Mouse (Mus musculus): ENCODE data around the gene Atg16l2. TPM values are rescaled to one million over a fixed set of nuclear protein-coding genes. Genes with fewer than 3 reads are reported as not detected.

The Atg16l2 gene
- polyA plus RNA-seq, 1 experiment from 2014 or later = 23.0 TPM

DNA sequence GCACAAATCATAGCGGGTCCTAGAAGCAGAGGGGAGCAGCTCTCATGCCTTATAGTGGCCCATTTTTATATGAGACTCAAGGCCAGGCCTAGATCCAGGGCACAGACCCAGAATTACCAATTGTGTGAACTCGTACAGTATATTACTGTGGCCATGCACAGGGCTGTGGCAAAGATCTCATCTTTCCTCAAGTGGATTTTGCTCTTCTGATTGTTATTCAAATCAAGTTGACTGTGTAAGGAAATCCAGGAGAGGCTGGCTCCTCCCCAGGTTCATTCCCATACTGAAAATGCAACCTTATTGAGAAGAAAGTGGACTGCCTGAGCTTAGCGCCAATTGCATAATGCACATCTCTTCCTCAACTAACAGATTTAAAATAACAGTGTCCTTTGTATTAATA, 19.3 kb downstream of the Atg16l2 start:
- peaks cover 82% of the 10 kb centered on the region for H3K36me3 ChIP-seq
- 96% methylated on average over 3 of the region's 3 CpGs for WGBS

GRCm38 (mm10) chr7:101272466-101273160, 29.4 kb downstream of the Atg16l2 start:
- peaks cover 50% of the 10 kb centered on the region for H3K36me3 ChIP-seq
- no peaks in the 10 kb centered on the region for H3K9me3 ChIP-seq (replicated peaks)
- no peak overlapping the region for H3K27ac ChIP-seq
- WGBS = 90% methylated on average over 8 of the region's 8 CpGs
- no peak for DNase-seq (ENCODE audit: low spot score)
- H3K4me3 ChIP-seq = no peak overlapping the region
- H3K4me1 ChIP-seq = no peaks in the 10 kb centered on the region
- no peaks in the 10 kb centered on the region for H3K27me3 ChIP-seq (ENCODE audit: low read depth, poor library complexity, severe bottlenecking)

More for the DNA sequence above, 19.3 kb downstream of the Atg16l2 start:
- no peak overlapping the region for H3K27ac ChIP-seq
- no peaks in the 10 kb centered on the region for H3K4me1 ChIP-seq
- H3K9me3 ChIP-seq (replicated peaks) = no peaks in the 10 kb centered on the region
- no peak for DNase-seq (ENCODE audit: low spot score)
- H3K4me3 ChIP-seq = no peak overlapping the region
- H3K27me3 ChIP-seq (ENCODE audit: low read depth, poor library complexity, severe bottlenecking) = no peaks in the 10 kb centered on the region

DNA sequence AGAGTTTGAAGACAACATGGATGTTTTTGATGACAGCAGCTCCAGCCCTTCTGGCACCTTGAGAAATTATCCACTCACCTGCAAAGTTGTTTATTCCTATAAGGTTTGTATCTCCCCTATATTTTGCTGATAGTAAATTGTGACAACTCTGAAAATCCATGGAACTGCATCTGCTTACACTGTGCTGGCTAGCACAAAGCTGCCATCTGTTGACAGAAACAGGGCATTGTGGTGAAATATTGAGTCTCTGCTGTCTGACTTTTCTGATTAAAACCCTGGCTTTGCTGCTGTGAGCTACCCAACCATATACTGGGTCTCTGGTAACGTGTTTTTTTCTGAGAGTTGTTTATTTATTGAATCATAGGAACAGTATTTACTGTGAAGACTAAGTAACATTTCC, 30.4 kb downstream of the Atg16l2 start:
- Histone ChIP-seq H3K4me1 (no peaks in the 10 kb centered on the region), H3K9me3 (replicated peaks) (no peaks in the 10 kb centered on the region), H3K27me3 (ENCODE audit: low read depth, poor library complexity, severe bottlenecking) (no peaks in the 10 kb centered on the region), H3K4me3 (no peak overlapping the region), H3K27ac (no peak overlapping the region), H3K36me3 (peaks cover 42% of the 10 kb centered on the region)
- WGBS = 80% methylated on average over 1 of the region's 1 CpGs
- no peak for DNase-seq (ENCODE audit: low spot score)

DNA sequence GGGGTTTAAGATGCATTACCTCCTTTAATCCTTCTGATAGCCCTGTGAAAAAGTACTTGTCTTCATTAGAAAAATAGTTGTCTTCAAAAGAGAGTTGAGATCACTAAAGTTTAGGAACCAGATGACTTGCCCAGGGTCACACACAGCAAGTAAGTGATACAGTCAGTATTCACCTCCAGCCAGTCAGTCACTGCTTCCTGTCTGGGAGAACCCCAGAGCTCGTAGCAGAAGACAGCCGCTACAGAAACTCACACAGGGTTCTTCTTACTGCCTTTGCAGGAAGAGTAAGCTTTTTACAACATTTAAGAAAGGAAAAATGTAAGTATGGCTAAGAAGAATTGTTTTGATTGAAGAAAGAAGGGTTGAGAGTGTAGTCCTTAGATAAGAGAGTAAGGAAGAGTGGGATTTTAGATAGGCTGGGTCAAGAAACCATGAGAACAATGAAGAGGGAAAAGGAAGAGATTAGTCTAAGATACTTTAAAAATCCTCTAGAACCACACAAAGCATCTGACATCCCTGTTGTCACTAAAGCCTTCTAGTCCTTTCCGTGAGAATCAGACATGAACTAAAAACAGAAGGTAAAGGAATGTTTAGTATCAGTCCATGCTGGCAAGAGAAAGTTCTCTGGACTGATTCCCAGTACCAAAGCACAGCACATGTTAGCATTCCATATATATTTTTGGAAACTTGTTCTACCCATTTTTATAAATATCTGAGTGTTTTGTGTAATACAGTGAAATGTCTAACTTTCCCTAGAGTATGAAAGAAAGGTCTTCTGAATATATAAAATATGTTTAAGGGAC, 34.4 kb downstream of the Atg16l2 start:
- Histone ChIP-seq H3K36me3 (peaks cover 32% of the 10 kb centered on the region), H3K27me3 (ENCODE audit: low read depth, poor library complexity, severe bottlenecking) (no peaks in the 10 kb centered on the region), H3K9me3 (replicated peaks) (no peaks in the 10 kb centered on the region), H3K27ac (no peak overlapping the region), H3K4me3 (no peak overlapping the region), H3K4me1 (no peaks in the 10 kb centered on the region)
- 77% methylated on average over 3 of the region's 3 CpGs for WGBS
- DNase-seq (ENCODE audit: low spot score) = no peak

DNA sequence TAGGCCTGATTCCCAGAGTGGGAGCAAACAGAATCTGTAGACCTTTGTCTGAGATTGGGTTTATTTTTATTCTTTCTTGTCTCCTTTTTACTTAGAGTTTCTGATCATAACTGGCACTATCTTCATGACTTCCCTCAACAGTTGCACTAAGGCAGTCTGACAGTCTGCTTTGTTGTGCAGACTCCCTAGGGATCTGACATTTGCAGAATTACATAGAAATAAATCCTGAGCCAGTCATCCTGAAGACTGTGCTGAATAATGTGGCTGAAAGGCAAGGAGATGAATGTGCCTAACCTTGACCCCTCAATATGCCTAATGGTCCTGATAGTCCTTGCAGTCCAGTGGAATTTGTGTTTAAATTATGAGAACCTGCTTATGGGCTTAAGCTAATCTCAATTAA, 38.5 kb downstream of the Atg16l2 start:
- no peaks in the 10 kb centered on the region for H3K27me3 ChIP-seq (ENCODE audit: low read depth, poor library complexity, severe bottlenecking)
- peaks cover 44% of the 10 kb centered on the region for H3K36me3 ChIP-seq
- H3K4me3 ChIP-seq = no peak overlapping the region
- H3K4me1 ChIP-seq = no peaks in the 10 kb centered on the region
- DNase-seq (ENCODE audit: low spot score) = no peak
- H3K27ac ChIP-seq = no peak overlapping the region
- no peaks in the 10 kb centered on the region for H3K9me3 ChIP-seq (replicated peaks)

- H3K36me3 ChIP-seq = peaks cover 46% of the 10 kb centered on the region
- H3K9me3 ChIP-seq (replicated peaks) = no peaks in the 10 kb centered on the region
- WGBS = 89% methylated on average over 4 of the region's 4 CpGs
- H3K27ac ChIP-seq = no peak overlapping the region
- no peak overlapping the region for H3K4me3 ChIP-seq
- no peak for DNase-seq (ENCODE audit: low spot score)
- no peaks in the 10 kb centered on the region for H3K4me1 ChIP-seq
- no peaks in the 10 kb centered on the region for H3K27me3 ChIP-seq (ENCODE audit: low read depth, poor library complexity, severe bottlenecking)
Observed at GRCm38 (mm10) chr7:101261941-101262546, 40.0 kb downstream of the Atg16l2 start.

DNA sequence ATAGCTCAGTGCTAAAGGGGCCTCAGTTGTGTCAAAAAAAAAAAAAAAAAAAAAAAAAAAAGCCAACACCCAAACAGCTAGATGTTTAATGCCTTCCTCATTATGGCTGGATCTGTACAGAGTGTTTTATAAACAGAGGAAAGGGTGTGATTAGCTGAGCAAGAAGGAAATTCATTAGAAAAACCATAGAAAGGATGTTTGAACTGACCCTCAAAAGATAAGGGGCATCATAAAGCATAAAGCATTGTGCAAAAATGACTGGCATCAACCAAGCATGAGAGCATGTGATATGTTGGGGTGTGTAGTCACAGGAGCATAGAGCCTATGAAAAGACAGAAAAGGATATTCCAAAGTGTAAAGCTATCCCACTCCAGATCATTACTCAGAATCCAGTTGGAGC, 43.6 kb downstream of the Atg16l2 start:
- no peak overlapping the region for H3K27ac ChIP-seq
- H3K36me3 ChIP-seq = peaks cover 67% of the 10 kb centered on the region
- H3K9me3 ChIP-seq (replicated peaks) = no peaks in the 10 kb centered on the region
- no peaks in the 10 kb centered on the region for H3K27me3 ChIP-seq (ENCODE audit: low read depth, poor library complexity, severe bottlenecking)
- H3K4me1 ChIP-seq = no peaks in the 10 kb centered on the region
- no peak for DNase-seq (ENCODE audit: low spot score)
- no peak overlapping the region for H3K4me3 ChIP-seq

DNA sequence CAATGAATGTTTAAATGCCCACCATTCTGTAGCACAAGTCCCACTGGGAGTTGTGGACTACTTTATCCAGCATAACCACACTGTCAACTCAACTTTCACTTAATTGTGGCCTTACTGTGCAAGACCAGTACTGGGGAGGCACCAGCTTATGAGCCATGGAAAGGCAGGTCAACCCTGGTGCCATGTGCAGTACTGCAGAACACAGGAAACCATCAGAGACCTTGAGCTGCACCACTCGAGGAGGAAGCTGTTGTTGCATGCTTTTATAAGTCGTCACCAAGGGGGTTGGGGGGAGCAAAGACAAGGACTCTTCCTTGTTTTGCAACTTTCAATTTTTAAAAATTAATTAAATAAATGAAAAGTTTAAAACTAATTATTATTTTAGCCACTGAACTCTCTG, 49.0 kb downstream of the Atg16l2 start:
- Histone ChIP-seq H3K4me1 (no peaks in the 10 kb centered on the region), H3K36me3 (peaks cover 46% of the 10 kb centered on the region)
- 74% methylated on average over 2 of the region's 2 CpGs for WGBS

GRCm38 (mm10) chr7:101249173-101249572, 52.9 kb downstream of the Atg16l2 start:
- no peak for DNase-seq (ENCODE audit: low spot score)
- Histone ChIP-seq H3K4me3 (no peak overlapping the region), H3K9me3 (replicated peaks) (no peaks in the 10 kb centered on the region), H3K4me1 (no peaks in the 10 kb centered on the region), H3K27me3 (ENCODE audit: low read depth, poor library complexity, severe bottlenecking) (no peaks in the 10 kb centered on the region), H3K36me3 (peaks cover 29% of the 10 kb centered on the region), H3K27ac (no peak overlapping the region)
- 88% methylated on average over 2 of the region's 2 CpGs for WGBS

More for the DNA sequence above, 49.0 kb downstream of the Atg16l2 start:
- Histone ChIP-seq H3K4me3 (no peak overlapping the region), H3K27me3 (ENCODE audit: low read depth, poor library complexity, severe bottlenecking) (no peaks in the 10 kb centered on the region), H3K27ac (no peak overlapping the region), H3K9me3 (replicated peaks) (no peaks in the 10 kb centered on the region)
- no peak for DNase-seq (ENCODE audit: low spot score)

DNA sequence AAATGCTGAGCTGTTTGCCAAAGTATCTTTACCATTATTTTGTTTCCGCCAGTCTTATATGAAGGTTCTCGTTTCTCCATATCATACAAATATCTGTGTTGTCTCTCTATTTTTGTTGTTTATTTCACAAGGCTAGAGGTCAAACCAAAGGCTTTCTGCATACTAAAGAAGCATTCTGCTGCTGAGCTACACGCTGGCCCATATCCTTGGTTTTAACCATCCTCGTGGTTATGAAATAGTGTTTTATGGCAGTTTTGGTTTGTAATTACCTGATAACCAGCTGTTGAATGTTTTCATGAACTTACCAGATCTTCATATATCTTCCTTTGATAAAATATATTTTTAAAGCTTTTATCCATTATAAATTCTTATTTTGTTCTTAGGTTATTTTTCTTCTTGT, 53.3 kb downstream of the Atg16l2 start:
- Histone ChIP-seq H3K27me3 (ENCODE audit: low read depth, poor library complexity, severe bottlenecking) (no peaks in the 10 kb centered on the region), H3K4me1 (no peaks in the 10 kb centered on the region), H3K36me3 (peaks cover 26% of the 10 kb centered on the region), H3K27ac (no peak overlapping the region), H3K4me3 (no peak overlapping the region), H3K9me3 (replicated peaks) (no peaks in the 10 kb centered on the region)
- no peak for DNase-seq (ENCODE audit: low spot score)
- 93% methylated on average over 4 of the region's 4 CpGs for WGBS

- no peak for DNase-seq (ENCODE audit: low spot score)
- Histone ChIP-seq H3K36me3 (peaks cover 16% of the 10 kb centered on the region), H3K27ac (no peak overlapping the region), H3K4me3 (no peak overlapping the region), H3K27me3 (ENCODE audit: low read depth, poor library complexity, severe bottlenecking) (no peaks in the 10 kb centered on the region), H3K9me3 (replicated peaks) (no peaks in the 10 kb centered on the region), H3K4me1 (no peaks in the 10 kb centered on the region)
- 89% methylated on average over 8 of the region's 8 CpGs for WGBS
Observed at GRCm38 (mm10) chr7:101236712-101237473, 65.2 kb downstream of the Atg16l2 start.

DNA sequence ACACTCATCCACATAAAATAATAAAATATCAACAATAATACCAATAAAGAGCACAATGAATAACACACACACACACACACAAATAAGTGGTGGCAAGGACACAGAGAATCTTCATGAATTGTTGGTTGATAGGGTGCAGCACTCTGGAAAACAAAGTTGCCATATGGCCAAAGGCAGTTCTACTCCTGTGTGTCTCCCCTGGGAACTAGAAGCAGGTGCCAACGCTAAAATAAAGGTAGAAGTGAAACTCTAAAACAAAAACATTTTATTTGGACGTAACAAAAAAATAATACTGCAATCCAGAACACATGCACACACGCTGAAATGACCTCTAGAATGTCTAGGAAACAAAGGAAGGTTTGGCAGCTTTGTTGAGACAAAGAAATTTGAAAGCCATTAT, 69.3 kb downstream of the Atg16l2 start:
- peaks cover 2% of the 10 kb centered on the region; the same call in 1 of the 2 replicates for H3K36me3 ChIP-seq
- WGBS = 85% methylated on average over 3 of the region's 3 CpGs
- DNase-seq (ENCODE audit: low spot score) = no peak

More for the DNA sequence above, 69.3 kb downstream of the Atg16l2 start:
- Histone ChIP-seq H3K4me3 (no peak overlapping the region), H3K9me3 (replicated peaks) (no peaks in the 10 kb centered on the region), H3K4me1 (no peaks in the 10 kb centered on the region), H3K27me3 (ENCODE audit: low read depth, poor library complexity, severe bottlenecking) (no peaks in the 10 kb centered on the region), H3K27ac (no peak overlapping the region)
